Mouse (Mus musculus) gastrocnemius, postnatal 36 days (tissue): ENCODE measurements around the gene Pfn1. TPM values are rescaled to one million over a fixed set of nuclear protein-coding genes. Genes with fewer than 3 reads are reported as not detected.

Experiments
- DNase-seq, 2 experiments: peaks; one replicate each; pipeline ENCODE4 v3.0.0; 2022
- intact Hi-C: fragments of 180-260 bp; cut with DNase I; formaldehyde crosslinking; loops from one replicate; pipeline ENCODE4 v1.15.1; 2025
- total RNA-seq, 2 experiments: library from RNA; stranded (reverse); gene quantifications; 2 replicates each; pipeline ENCODE4 v1.2.3; 2021

Gene Pfn1
- total RNA-seq, 2 experiments from 2014 or later, result 288 to 339 TPM

- intact Hi-C loops, result loop anchor here (10.0 kb wide), 1 partner anchor 662 kb away; the partner anchor contains the start of genes Gabarap and Phf23
- DNase-seq, result peak; percentile 65 to 66
Observed at GRCm38 (mm10) chr11:70656964-70657363, 2.5 kb upstream of the Pfn1 start, which contains the start of gene Eno3. Eno3 (plus strand) TSS chr11:70657202.

GRCm38 (mm10) chr11:70656456-70656927 is 2.0 kb upstream of the Pfn1 start:
- DNase-seq, result peak; percentile 82 to 84
- intact Hi-C loops, result loop anchor here (10.0 kb wide), 1 partner anchor 662 kb away; the partner anchor contains the start of genes Gabarap and Phf23

GRCm38 (mm10) chr11:70655571-70656455 is 1.4 kb upstream of the Pfn1 start:
- intact Hi-C loops, result loop anchor here (2.0 to 10.0 kb wide), 2 partner anchors 13 to 661 kb away; partner anchors contain the start of genes Gabarap, Phf23 and Spag7
- peak; percentile 65 to 73 for DNase-seq

- intact Hi-C loops, result loop anchor here (2.0 to 10.0 kb wide), 2 partner anchors 14 to 660 kb away; partner anchors contain the start of genes Gabarap, Phf23 and Spag7
- DNase-seq, result peak; percentile 81 to 83
Observed at GRCm38 (mm10) chr11:70654923-70655570, 603 bp upstream of the Pfn1 start.

GRCm38 (mm10) chr11:70653345-70654197 is 873 bp downstream of the Pfn1 start:
- DNase-seq, result peak; percentile 49 to 59
- intact Hi-C loops, result loop anchor here (2.0 to 10.0 kb wide), 2 partner anchors 15 to 659 kb away; partner anchors contain the start of genes Gabarap, Phf23 and Spag7

GRCm38 (mm10) chr11:70652884-70653344 is 1.5 kb downstream of the Pfn1 start:
- no peak for DNase-seq
- intact Hi-C loops, result loop anchor here (10.0 kb wide), 1 partner anchor 658 kb away; the partner anchor contains the start of genes Gabarap and Phf23

- intact Hi-C loops, result loop anchor here (10.0 kb wide), 1 partner anchor 657 kb away; the partner anchor contains the start of genes Gabarap and Phf23
- DNase-seq, result peak in 1 of 2 experiments; percentile 15
Observed at GRCm38 (mm10) chr11:70652029-70652883, 2.2 kb downstream of the Pfn1 start.

- peak in 1 of 2 experiments; percentile 11 for DNase-seq
- intact Hi-C loops, result loop anchor here (10.0 kb wide), 1 partner anchor 657 kb away; the partner anchor contains the start of genes Gabarap and Phf23
Observed at GRCm38 (mm10) chr11:70651391-70651790, 3.1 kb downstream of the Pfn1 start.

GRCm38 (mm10) chr11:70650322-70651175 is 3.9 kb downstream of the Pfn1 start:
- DNase-seq, result no peak
- intact Hi-C loops, result loop anchor here (10.0 kb wide), 1 partner anchor 656 kb away; the partner anchor contains the start of genes Gabarap and Phf23

- DNase-seq, result no peak
- intact Hi-C loops, result no loop called here
Observed at GRCm38 (mm10) chr11:70649185-70649734, 5.2 kb downstream of the Pfn1 start.

GRCm38 (mm10) chr11:70648512-70648911 is 5.9 kb downstream of the Pfn1 start:
- no peak for DNase-seq
- intact Hi-C loops, result no loop called here

GRCm38 (mm10) chr11:70647716-70648420 is 6.6 kb downstream of the Pfn1 start:
- intact Hi-C loops, result no loop called here
- no peak for DNase-seq

- intact Hi-C loops, result no loop called here
Observed at GRCm38 (mm10) chr11:70646691-70647650, 7.5 kb downstream of the Pfn1 start, which contains the start of the genes Rnf167 and Slc25a11. Rnf167 (plus strand) TSS chr11:70647235. Slc25a11 (minus strand) TSS chr11:70647479.

GRCm38 (mm10) chr11:70646259-70646555 is 8.2 kb downstream of the Pfn1 start:
- no peak for DNase-seq
- intact Hi-C loops, result no loop called here

More at GRCm38 (mm10) chr11:70646691-70647650, 7.5 kb downstream of the Pfn1 start, which contains the start of the genes Rnf167 and Slc25a11:
- DNase-seq, result peak; percentile 89 to 92
